Mouse (Mus musculus): Measurements from ENCODE around the gene Map4k1. TPM values are rescaled to one million over a fixed set of nuclear protein-coding genes. Genes with fewer than 3 reads are reported as not detected.

Gene Map4k1
- 0.35 TPM for polyA plus RNA-seq (2014; fragmentation: Illumina TruSeq; extraction: RNeasy Lipid Tissue Mini Kit (QIAGEN cat#74804); ENCODE audit: low read depth, low replicate concordance)

GRCm38 (mm10) chr7:28981651-28982273 is at the start of gene Map4k1, which contains the start of gene Eif3k:
TSS of gene Map4k1 (plus strand) at chr7:28982050.
TSS of gene Eif3k (minus strand) at chr7:28981864.

DNA sequence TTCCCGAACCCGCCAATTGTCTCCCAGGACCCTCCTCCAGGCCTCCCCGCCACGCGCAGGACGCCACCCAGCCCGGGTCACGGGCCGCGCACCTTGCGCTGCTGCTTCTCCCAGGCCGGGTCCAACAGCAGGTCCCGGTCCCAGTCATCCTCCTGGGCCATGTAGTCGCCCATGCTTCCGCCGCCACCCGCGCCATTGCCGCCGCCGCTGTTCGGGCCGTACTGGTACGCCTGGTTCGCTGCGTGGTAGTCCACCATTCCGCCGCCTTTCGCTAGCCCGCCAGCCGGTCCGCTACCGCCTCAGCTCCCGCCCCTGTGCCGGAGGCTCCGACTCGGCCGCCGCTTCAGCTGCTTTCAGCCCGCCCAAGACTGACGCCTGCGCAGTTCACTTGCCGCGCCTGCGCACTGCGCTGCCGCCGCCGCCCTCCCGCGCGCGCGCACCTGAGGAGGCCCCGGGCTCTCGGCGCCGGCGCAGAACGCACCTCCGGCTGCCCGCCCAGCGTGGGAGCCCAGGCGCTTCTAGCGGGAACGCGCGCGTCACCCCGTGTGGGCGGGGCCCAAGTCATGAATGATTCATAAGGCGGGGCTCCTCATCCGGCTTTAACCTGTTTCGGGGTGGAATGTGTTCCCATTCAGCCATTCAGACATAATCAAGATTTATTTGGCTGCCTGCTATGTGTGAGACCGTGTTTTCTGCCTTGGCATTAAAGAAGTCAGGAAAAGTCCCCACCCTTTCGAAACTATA is 19.8 kb upstream of the Map4k1 start, which contains the start of gene Actn4:
Gene Actn4 (minus strand): TSS at position 414 of the 744 bp plus-strand sequence.

Other genes starting within 250 kb of the Map4k1 start
- 12.6 TPM for gene Mrps12, start 240.2 kb upstream of the Map4k1 start, polyA plus RNA-seq (2014; fragmentation: Illumina TruSeq; extraction: RNeasy Lipid Tissue Mini Kit (QIAGEN cat#74804); ENCODE audit: low read depth, low replicate concordance)
- not detected for gene Sars2, start 240.1 kb upstream of the Map4k1 start, polyA plus RNA-seq (2014; fragmentation: Illumina TruSeq; extraction: RNeasy Lipid Tissue Mini Kit (QIAGEN cat#74804); ENCODE audit: low read depth, low replicate concordance)
- gene Ccer2, start 225.9 kb upstream of the Map4k1 start, polyA plus RNA-seq (2014; fragmentation: Illumina TruSeq; extraction: RNeasy Lipid Tissue Mini Kit (QIAGEN cat#74804); ENCODE audit: low read depth, low replicate concordance), result not detected
- 17.9 TPM for gene Sirt2, start 215.3 kb upstream of the Map4k1 start, polyA plus RNA-seq (2014; fragmentation: Illumina TruSeq; extraction: RNeasy Lipid Tissue Mini Kit (QIAGEN cat#74804); ENCODE audit: low read depth, low replicate concordance)
- not detected for gene Nfkbib, start 214.5 kb upstream of the Map4k1 start, polyA plus RNA-seq (2014; fragmentation: Illumina TruSeq; extraction: RNeasy Lipid Tissue Mini Kit (QIAGEN cat#74804); ENCODE audit: low read depth, low replicate concordance)
- 1.8 TPM for gene Rinl, start 193.1 kb upstream of the Map4k1 start, polyA plus RNA-seq (2014; fragmentation: Illumina TruSeq; extraction: RNeasy Lipid Tissue Mini Kit (QIAGEN cat#74804); ENCODE audit: low read depth, low replicate concordance)
- gene Hnrnpl, start 173.5 kb upstream of the Map4k1 start, polyA plus RNA-seq (2014; fragmentation: Illumina TruSeq; extraction: RNeasy Lipid Tissue Mini Kit (QIAGEN cat#74804); ENCODE audit: low read depth, low replicate concordance), result 380 TPM
- gene Ech1, start 156.8 kb upstream of the Map4k1 start, polyA plus RNA-seq (2014; fragmentation: Illumina TruSeq; extraction: RNeasy Lipid Tissue Mini Kit (QIAGEN cat#74804); ENCODE audit: low read depth, low replicate concordance), result 14.0 TPM
- 405 TPM for gene Lgals4, start 148.2 kb upstream of the Map4k1 start, polyA plus RNA-seq (2014; fragmentation: Illumina TruSeq; extraction: RNeasy Lipid Tissue Mini Kit (QIAGEN cat#74804); ENCODE audit: low read depth, low replicate concordance)
- not detected for gene Lgals7, start 118.2 kb upstream of the Map4k1 start, polyA plus RNA-seq (2014; fragmentation: Illumina TruSeq; extraction: RNeasy Lipid Tissue Mini Kit (QIAGEN cat#74804); ENCODE audit: low read depth, low replicate concordance)
- not detected for gene Capn12, start 100.6 kb upstream of the Map4k1 start, polyA plus RNA-seq (2014; fragmentation: Illumina TruSeq; extraction: RNeasy Lipid Tissue Mini Kit (QIAGEN cat#74804); ENCODE audit: low read depth, low replicate concordance)
- 55.2 TPM for gene Actn4, start 19.7 kb upstream of the Map4k1 start, polyA plus RNA-seq (2014; fragmentation: Illumina TruSeq; extraction: RNeasy Lipid Tissue Mini Kit (QIAGEN cat#74804); ENCODE audit: low read depth, low replicate concordance)
- gene Eif3k, start 186 bp upstream of the Map4k1 start, polyA plus RNA-seq (2014; fragmentation: Illumina TruSeq; extraction: RNeasy Lipid Tissue Mini Kit (QIAGEN cat#74804); ENCODE audit: low read depth, low replicate concordance), result 6.2 TPM
- 0.03 TPM for gene Ryr1, start 143.1 kb downstream of the Map4k1 start, polyA plus RNA-seq (2014; fragmentation: Illumina TruSeq; extraction: RNeasy Lipid Tissue Mini Kit (QIAGEN cat#74804); ENCODE audit: low read depth, low replicate concordance)
- gene Rasgrp4, start 152.8 kb downstream of the Map4k1 start, polyA plus RNA-seq (2014; fragmentation: Illumina TruSeq; extraction: RNeasy Lipid Tissue Mini Kit (QIAGEN cat#74804); ENCODE audit: low read depth, low replicate concordance), result 1.1 TPM
- gene Fam98c, start 174.2 kb downstream of the Map4k1 start, polyA plus RNA-seq (2014; fragmentation: Illumina TruSeq; extraction: RNeasy Lipid Tissue Mini Kit (QIAGEN cat#74804); ENCODE audit: low read depth, low replicate concordance), result 19.6 TPM
- not detected for gene Ggn, start 188.2 kb downstream of the Map4k1 start, polyA plus RNA-seq (2014; fragmentation: Illumina TruSeq; extraction: RNeasy Lipid Tissue Mini Kit (QIAGEN cat#74804); ENCODE audit: low read depth, low replicate concordance)
- gene Spred3, start 188.4 kb downstream of the Map4k1 start, polyA plus RNA-seq (2014; fragmentation: Illumina TruSeq; extraction: RNeasy Lipid Tissue Mini Kit (QIAGEN cat#74804); ENCODE audit: low read depth, low replicate concordance), result 3.9 TPM
- gene Psmd8, start 198.7 kb downstream of the Map4k1 start, polyA plus RNA-seq (2014; fragmentation: Illumina TruSeq; extraction: RNeasy Lipid Tissue Mini Kit (QIAGEN cat#74804); ENCODE audit: low read depth, low replicate concordance), result 63.0 TPM
- 0.60 TPM for gene Catsperg1, start 232.0 kb downstream of the Map4k1 start, polyA plus RNA-seq (2014; fragmentation: Illumina TruSeq; extraction: RNeasy Lipid Tissue Mini Kit (QIAGEN cat#74804); ENCODE audit: low read depth, low replicate concordance)

Measured in sigmoid colon, adult 10 weeks (tissue).